Mouse (Mus musculus) megakaryocyte, embryonic 14.5 days (primary cell): ENCODE results near the gene Nudt13. TPM values are rescaled to one million over a fixed set of nuclear protein-coding genes. Genes with fewer than 3 reads are reported as not detected.
A peak's percentile ranks its signal among the peaks of the same experiment; 100 is the strongest.
"Not testable (repeated sequence)": the region's sequence is repeated elsewhere in the genome, so short reads cannot be mapped to it uniquely, and the experiment has no call there.

Experiments
- H3K27me3 ChIP-seq: replicated peaks from 2 replicates; pipeline ENCODE3; 2012; ENCODE audit warnings: inconsistent platforms
- H3K36me3 ChIP-seq: replicated peaks from 2 replicates; pipeline ENCODE3; 2012; ENCODE audit warnings: low read length, inconsistent platforms, mixed read lengths
- H3K4me1 ChIP-seq: 2 replicates; pipeline ENCODE4 v1.6.1; 2012; ENCODE audit warnings: inconsistent platforms
- H3K4me3 ChIP-seq: replicated peaks from 2 replicates; pipeline ENCODE3; 2012; ENCODE audit warnings: moderate library complexity, mild to moderate bottlenecking, inconsistent platforms
- H3K9me3 ChIP-seq: 2 replicates; pipeline ENCODE4 v1.6.1; 2012; ENCODE audit warnings: inconsistent platforms
- FLI1 ChIP-seq: IDR thresholded peaks from 2 replicates; pipeline ENCODE4 v1.6.1; 2012; ENCODE audit warnings: low read length, inconsistent platforms, mixed read lengths
- GATA1 ChIP-seq: IDR thresholded peaks from 3 replicates; pipeline ENCODE4 v1.6.1; 2012; ENCODE audit warnings: mixed read lengths, low read length, inconsistent platforms, borderline replicate concordance
- polyA plus RNA-seq: library from polyadenylated mRNA; stranded (reverse); fragments of >175 nt; gene quantifications from 2 replicates; pipeline ENCODE4 v1.2.3, GENCODE M21; 2012; ENCODE audit warnings: low replicate concordance; ENCODE audit not compliant: insufficient read depth

Gene Nudt13
- polyA plus RNA-seq, 1 experiment = 1.4 TPM

DNA sequence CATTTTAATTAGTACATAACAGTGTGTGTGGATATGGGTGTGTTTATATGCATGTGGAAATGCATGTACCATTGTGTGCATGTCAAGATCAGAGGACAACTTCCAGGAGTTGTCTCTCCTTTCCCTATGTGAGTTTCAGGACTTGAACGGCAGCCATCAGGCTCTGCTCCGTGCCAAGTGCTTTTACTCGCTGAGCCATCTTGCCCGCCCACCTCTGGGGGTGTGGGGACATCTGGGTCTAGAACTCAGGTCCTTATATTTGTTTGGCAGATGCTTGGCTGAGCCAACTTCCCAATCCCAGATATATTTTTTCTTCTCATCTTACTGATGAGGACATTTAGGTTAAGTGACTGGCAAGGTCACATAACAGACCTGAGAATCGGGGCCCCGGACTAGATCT is 26.1 kb upstream of the Nudt13 start:
- Histone ChIP-seq H3K4me3 (no peak overlapping the region), H3K36me3 (no peaks in the 10 kb centered on the region), H3K9me3 (peaks cover 6% of the 10 kb centered on the region; the same call in 1 of the 2 replicates), H3K4me1 (no peaks in the 10 kb centered on the region), H3K27me3 (peaks cover 40% of the 10 kb centered on the region)
- no peak for TF ChIP-seq GATA1
- no peak for TF ChIP-seq FLI1

DNA sequence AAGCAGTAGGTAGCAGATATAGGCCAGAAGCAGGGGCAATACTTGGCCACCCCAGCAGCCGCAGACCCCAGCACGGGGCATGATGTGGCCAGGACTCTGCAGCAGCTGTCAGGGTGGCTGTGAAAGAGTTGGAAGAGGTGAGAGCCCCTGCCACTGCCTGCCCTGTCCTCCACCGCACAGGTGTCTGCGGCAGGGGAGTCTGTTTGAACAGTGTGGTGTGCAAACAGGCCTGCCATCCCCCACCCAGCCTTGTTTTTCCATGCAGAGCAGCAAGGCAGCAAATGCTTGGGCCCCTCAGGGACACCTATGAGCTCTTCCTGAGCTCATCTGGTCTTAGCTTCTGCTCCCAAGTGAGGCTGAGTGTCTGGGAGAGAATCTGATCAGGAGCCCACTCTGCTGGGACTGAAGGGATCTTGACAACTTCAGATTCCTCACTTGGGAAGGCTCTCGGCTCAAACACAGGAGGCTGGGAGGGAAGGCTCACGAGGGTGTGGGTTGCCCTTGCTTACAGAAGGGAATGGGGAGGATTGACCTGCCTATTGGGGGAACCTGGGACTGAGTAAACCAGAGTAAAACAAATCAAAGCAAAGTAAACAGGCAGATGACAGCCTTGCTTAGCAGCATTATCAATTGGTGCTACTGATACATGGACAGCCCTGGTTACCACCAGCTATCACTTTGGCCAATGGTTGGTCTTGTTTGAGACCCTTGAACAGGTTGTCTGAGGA is 25.3 kb upstream of the Nudt13 start, which contains the start of gene Kcnk16:
Gene Kcnk16, minus strand, starts transcription at position 118 of the 728 bp plus-strand sequence.
- H3K27me3 ChIP-seq = peaks cover 37% of the 10 kb centered on the region
- no peaks in the 10 kb centered on the region for H3K36me3 ChIP-seq
- TF ChIP-seq FLI1 = no peak
- TF ChIP-seq GATA1 = no peak
- no peak within 1 kb of the TSS for H3K4me3 ChIP-seq
- peaks cover 13% of the 10 kb centered on the region for H3K9me3 ChIP-seq
- H3K4me1 ChIP-seq = no peaks in the 10 kb centered on the region

DNA sequence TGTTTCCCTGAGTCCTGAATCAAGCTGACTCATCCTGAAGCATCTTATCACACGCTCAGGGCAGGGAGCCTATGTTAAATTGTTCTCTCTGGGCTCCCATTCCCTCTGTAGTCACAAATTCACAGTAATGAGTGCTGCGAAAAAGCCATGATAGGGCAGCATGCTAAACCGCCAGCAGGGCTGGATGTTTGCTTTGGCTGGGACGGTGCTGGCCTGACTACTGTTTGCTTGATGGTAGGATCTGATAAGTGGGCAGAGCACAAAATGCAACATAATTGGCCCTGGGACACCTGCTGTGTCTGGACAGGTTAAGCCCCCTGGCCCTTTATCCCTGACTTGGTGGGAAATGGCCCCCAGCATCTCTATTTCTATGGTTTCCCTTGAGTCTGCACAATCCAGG is 3.1 kb upstream of the Nudt13 start:
- H3K4me3 ChIP-seq = no peak overlapping the region
- H3K36me3 ChIP-seq = no peaks in the 10 kb centered on the region
- no peaks in the 10 kb centered on the region for H3K9me3 ChIP-seq

DNA sequence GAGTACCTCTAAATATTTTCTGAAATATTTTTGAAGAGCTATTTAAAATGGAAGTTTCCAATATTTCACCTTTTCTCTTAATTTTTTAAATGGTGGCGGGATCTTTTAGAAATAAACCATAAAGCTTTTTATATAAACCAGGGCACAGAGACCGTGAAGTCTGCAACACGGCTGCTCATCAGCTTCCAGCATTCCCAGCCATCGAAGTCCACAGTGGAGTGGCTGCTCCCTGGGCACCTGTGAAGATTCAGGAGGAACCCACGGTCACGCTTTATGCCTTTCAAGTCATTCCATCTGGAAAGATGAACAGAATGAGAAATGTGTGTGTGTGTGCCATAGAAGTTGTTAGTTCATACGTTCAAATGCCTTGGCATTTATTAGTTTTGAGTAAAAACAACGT is 450 bp downstream of the Nudt13 start:
- Histone ChIP-seq H3K36me3 (peaks cover 4% of the 10 kb centered on the region), H3K4me1 (peaks cover 43% of the 10 kb centered on the region), H3K27me3 (peaks cover 2% of the 10 kb centered on the region), H3K4me3 (peak overlapping the region; percentile 91), H3K9me3 (no peaks in the 10 kb centered on the region)
- TF ChIP-seq FLI1 (no peak), GATA1 (no peak)

More for the DNA sequence above, 3.1 kb upstream of the Nudt13 start:
- H3K27me3 ChIP-seq = peaks cover 4% of the 10 kb centered on the region
- TF ChIP-seq FLI1 = no peak
- TF ChIP-seq GATA1 = no peak
- H3K4me1 ChIP-seq = peaks cover 43% of the 10 kb centered on the region

DNA sequence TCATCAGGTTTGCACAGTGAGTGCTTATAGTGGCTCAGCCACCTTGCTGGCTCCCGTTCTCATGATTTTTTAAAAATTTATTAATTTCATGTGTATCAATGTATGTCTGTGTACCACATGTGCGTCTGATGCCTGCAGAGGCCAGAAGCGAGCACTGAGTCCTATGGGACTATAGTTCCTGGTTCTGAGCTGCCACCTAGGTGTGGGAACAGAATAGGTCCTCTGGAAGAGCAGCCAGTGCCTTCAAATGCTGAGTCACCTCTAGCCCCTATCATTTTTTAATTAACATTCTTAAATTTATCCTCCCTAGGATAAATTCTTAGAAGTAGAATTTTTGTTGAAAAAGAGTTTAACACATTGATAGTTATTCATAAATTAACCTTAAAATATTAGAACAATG is 3.1 kb downstream of the Nudt13 start:
- TF ChIP-seq FLI1 (no peak), GATA1 (no peak)
- Histone ChIP-seq H3K4me3 (no peak overlapping the region), H3K9me3 (no peaks in the 10 kb centered on the region), H3K36me3 (peaks cover 18% of the 10 kb centered on the region), H3K27me3 (no peaks in the 10 kb centered on the region), H3K4me1 (peaks cover 28% of the 10 kb centered on the region)

DNA sequence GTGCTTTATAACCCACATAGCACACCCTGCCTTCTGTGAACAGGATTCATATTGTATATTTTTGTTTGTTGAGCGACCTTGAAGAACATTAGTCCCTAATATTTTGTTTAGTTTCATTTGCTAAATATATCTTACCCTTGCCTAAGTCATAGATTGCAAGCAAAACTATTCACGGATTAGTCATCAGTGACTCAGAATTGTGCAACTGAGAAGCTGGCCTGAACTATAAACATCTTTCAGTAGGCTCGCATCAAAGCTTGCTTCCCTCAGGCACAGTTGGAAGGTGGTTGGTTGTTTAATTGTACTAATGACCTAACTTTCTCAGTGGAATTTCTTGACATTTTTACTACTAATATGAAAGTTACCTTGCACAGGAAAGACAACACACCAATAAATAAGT is 3.6 kb downstream of the Nudt13 start:
- Histone ChIP-seq H3K4me3 (no peak overlapping the region), H3K36me3 (peaks cover 20% of the 10 kb centered on the region), H3K27me3 (no peaks in the 10 kb centered on the region), H3K4me1 (peaks cover 28% of the 10 kb centered on the region), H3K9me3 (no peaks in the 10 kb centered on the region)
- no peak for TF ChIP-seq GATA1
- no peak for TF ChIP-seq FLI1

DNA sequence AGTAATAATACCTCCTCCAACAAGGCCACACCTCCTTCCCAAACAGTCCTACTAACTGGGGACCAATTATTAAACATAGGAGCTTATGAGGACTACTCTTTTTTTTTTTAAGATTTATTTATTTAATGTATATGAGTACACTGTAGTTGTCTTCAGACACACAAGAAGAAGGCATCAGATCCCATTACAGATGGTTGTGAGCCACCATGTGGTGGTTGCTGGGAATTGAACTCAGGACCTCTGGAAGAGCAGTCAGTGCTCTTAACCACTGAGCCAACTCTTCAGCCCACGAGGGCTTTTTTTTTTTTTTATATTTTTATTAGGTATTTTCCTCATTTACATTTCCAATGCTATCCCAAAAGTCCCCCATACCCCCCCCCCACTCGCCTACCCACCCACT is 10.6 kb downstream of the Nudt13 start:
- H3K27me3 ChIP-seq, H3K4me1 ChIP-seq, H3K4me3 ChIP-seq, H3K9me3 ChIP-seq: not testable (repeated sequence)
- H3K36me3 ChIP-seq = peaks cover 71% of the 10 kb centered on the region

DNA sequence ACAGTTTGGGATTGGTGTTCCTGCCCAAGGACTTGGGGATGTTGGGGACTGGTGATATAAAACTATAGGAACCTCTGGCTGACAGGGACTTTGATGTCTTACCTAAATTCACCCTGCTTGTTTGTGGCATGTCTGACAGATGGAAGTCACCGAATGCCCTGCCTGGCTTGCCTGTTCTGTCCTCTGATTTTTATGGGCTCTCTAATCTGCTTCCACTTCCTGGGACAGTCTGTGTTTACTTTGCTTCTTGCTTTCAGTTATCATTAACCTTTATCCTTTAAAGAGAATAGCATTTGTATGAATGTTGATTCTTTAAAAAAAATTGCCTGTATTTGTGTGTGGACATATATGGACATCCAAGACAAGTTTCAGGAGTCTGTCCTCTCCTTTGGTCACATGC is 20.6 kb downstream of the Nudt13 start:
- Histone ChIP-seq H3K4me3 (no peak overlapping the region), H3K27me3 (no peaks in the 10 kb centered on the region), H3K36me3 (peaks cover 95% of the 10 kb centered on the region), H3K9me3 (no peaks in the 10 kb centered on the region), H3K4me1 (peaks cover 6% of the 10 kb centered on the region)
- no peak for TF ChIP-seq FLI1
- TF ChIP-seq GATA1 = no peak

DNA sequence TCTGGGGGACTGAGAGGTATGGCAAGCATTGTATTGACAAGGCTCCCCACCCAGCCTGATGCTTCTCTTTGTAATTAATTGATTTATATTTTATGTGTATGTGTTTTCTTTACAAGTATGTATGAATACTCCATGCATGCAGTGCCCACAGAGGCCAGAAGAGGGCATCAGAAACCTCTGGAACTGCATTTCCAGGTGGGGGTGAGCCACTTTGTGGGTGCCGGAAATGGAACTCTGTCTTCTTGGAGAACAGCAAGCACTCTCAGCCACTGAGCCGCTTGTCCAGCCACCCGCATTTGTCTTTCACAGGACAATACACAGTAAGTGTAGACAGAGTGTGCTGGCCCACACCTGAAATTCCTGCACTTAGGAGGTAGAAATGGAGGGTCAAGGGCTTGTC is 24.9 kb downstream of the Nudt13 start:
- TF ChIP-seq GATA1 (no peak), FLI1 (no peak)
- no peaks in the 10 kb centered on the region for H3K9me3 ChIP-seq
- no peaks in the 10 kb centered on the region; the same call in 1 of the 2 replicates for H3K4me1 ChIP-seq
- no peak overlapping the region for H3K4me3 ChIP-seq
- no peaks in the 10 kb centered on the region for H3K27me3 ChIP-seq
- peaks cover 91% of the 10 kb centered on the region for H3K36me3 ChIP-seq

DNA sequence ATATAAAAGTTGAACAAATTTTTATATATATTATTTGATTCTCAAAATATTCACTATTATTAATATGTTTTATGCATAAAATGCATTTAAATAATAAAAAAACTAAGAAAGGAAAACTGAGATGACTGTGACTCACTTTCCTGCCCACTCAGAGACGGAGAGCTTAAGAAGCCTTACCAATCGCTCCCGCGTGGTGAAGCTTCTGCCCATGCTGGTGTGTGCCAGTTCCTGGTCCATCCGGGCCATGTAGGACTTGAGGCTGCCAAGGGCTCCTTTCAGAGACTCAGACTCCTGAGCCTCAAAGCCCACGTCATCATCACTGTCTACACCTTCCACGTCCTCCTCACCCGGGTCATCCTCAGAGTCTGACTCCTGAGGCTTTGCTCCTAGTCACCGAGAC is 29.7 kb downstream of the Nudt13 start:
- no peak for TF ChIP-seq FLI1
- TF ChIP-seq GATA1 = no peak
- H3K4me1 ChIP-seq = no peaks in the 10 kb centered on the region; the same call in 1 of the 2 replicates
- H3K4me3 ChIP-seq = no peak overlapping the region
- H3K9me3 ChIP-seq = no peaks in the 10 kb centered on the region
- H3K27me3 ChIP-seq = no peaks in the 10 kb centered on the region
- peaks cover 89% of the 10 kb centered on the region for H3K36me3 ChIP-seq
